Mouse (Mus musculus): ENCODE data around the gene Jak1. TPM values are rescaled to one million over a fixed set of nuclear protein-coding genes. Genes with fewer than 3 reads are reported as not detected.

Jak1 gene
- polyA plus RNA-seq, 1 experiment = 258 TPM

- no peak for TF ChIP-seq GATA1 (IDR thresholded peaks at IDR 0.05; ENCODE audit: low read length)
Measured at GRCm38 (mm10) chr4:101227398-101227797, 37.7 kb downstream of the Jak1 start.

GRCm38 (mm10) chr4:101225984-101226383 is 39.1 kb downstream of the Jak1 start:
- TF ChIP-seq GATA1 (IDR thresholded peaks at IDR 0.05; ENCODE audit: low read length) = no peak

GRCm38 (mm10) chr4:101220946-101221345 is 44.1 kb downstream of the Jak1 start:
- no peak for TF ChIP-seq GATA1 (IDR thresholded peaks at IDR 0.05; ENCODE audit: low read length)

GRCm38 (mm10) chr4:101219839-101220238 is 45.2 kb downstream of the Jak1 start:
- TF ChIP-seq GATA1 (IDR thresholded peaks at IDR 0.05; ENCODE audit: low read length) = no peak

- TF ChIP-seq GATA1 (IDR thresholded peaks at IDR 0.05; ENCODE audit: low read length) = no peak
Measured at GRCm38 (mm10) chr4:101217026-101217540, 48.0 kb downstream of the Jak1 start.

GRCm38 (mm10) chr4:101216286-101216685 is 48.8 kb downstream of the Jak1 start:
- TF ChIP-seq GATA1 (IDR thresholded peaks at IDR 0.05; ENCODE audit: low read length) = no peak

GRCm38 (mm10) chr4:101213477-101213876 is 51.6 kb downstream of the Jak1 start:
- TF ChIP-seq GATA1 (IDR thresholded peaks at IDR 0.05; ENCODE audit: low read length) = no peak

GRCm38 (mm10) chr4:101207492-101207891 is 57.6 kb downstream of the Jak1 start:
- no peak for TF ChIP-seq GATA1 (IDR thresholded peaks at IDR 0.05; ENCODE audit: low read length)

GRCm38 (mm10) chr4:101203518-101203917 is 61.6 kb downstream of the Jak1 start:
- TF ChIP-seq GATA1 (IDR thresholded peaks at IDR 0.05; ENCODE audit: low read length) = no peak

GRCm38 (mm10) chr4:101202626-101203025 is 62.5 kb downstream of the Jak1 start:
- no peak for TF ChIP-seq GATA1 (IDR thresholded peaks at IDR 0.05; ENCODE audit: low read length)

GRCm38 (mm10) chr4:101199433-101200081 is 65.5 kb downstream of the Jak1 start:
- TF ChIP-seq GATA1 (IDR thresholded peaks at IDR 0.05; ENCODE audit: low read length) = no peak

GRCm38 (mm10) chr4:101198333-101198732 is 66.7 kb downstream of the Jak1 start:
- TF ChIP-seq GATA1 (IDR thresholded peaks at IDR 0.05; ENCODE audit: low read length) = no peak

GRCm38 (mm10) chr4:101197421-101198170 is 67.5 kb downstream of the Jak1 start:
- no peak for TF ChIP-seq GATA1 (IDR thresholded peaks at IDR 0.05; ENCODE audit: low read length)

GRCm38 (mm10) chr4:101196407-101196806 is 68.7 kb downstream of the Jak1 start:
- no peak for TF ChIP-seq GATA1 (IDR thresholded peaks at IDR 0.05; ENCODE audit: low read length)

- no peak for TF ChIP-seq GATA1 (IDR thresholded peaks at IDR 0.05; ENCODE audit: low read length)
Measured at GRCm38 (mm10) chr4:101194170-101194569, 70.9 kb downstream of the Jak1 start.

GRCm38 (mm10) chr4:101192241-101192976 is 72.7 kb downstream of the Jak1 start:
- TF ChIP-seq GATA1 (IDR thresholded peaks at IDR 0.05; ENCODE audit: low read length) = peak; percentile 69
